Mouse (Mus musculus) adrenal gland, postnatal 4 days (tissue): Measurements from ENCODE around the gene Enam. TPM values are rescaled to one million over a fixed set of nuclear protein-coding genes. Genes with fewer than 3 reads are reported as not detected.
"Not testable (repeated sequence)": the region's sequence is repeated elsewhere in the genome, so short reads cannot be mapped to it uniquely, and the experiment has no call there.

Experiments
- DNase-seq, 2 experiments: peaks; one replicate each; pipeline ENCODE4 v3.0.0; 2021 to 2022; ENCODE audit warnings: low spot score in 2 of 2, mixed read lengths in 2 of 2
- long read RNA-seq, 2 experiments: library from polyadenylated mRNA; stranded (forward); transcript quantifications; one replicate each; pipeline ENCODE4 v2.0.0; 2021
- total RNA-seq, 2 experiments: library from RNA; stranded (reverse); gene quantifications; 2 replicates each; pipeline ENCODE4 v1.2.3; 2021

Gene Enam
- total RNA-seq = not detected
- long read RNA-seq, experiment 1 = 0 reads
- long read RNA-seq, experiment 2 = 0 reads

- DNase-seq = no peak
Observed at GRCm38 (mm10) chr5:88487675-88488074, at the start of gene Enam. Enam (plus strand) TSS chr5:88487975.

- DNase-seq = no peak
Observed at GRCm38 (mm10) chr5:88455691-88456090, 32.1 kb upstream of the Enam start, which contains the start of gene Ambn. Ambn (plus strand) TSS chr5:88455991.

GRCm38 (mm10) chr5:88467471-88467870, 20.3 kb upstream of the Enam start:
- DNase-seq = no peak

GRCm38 (mm10) chr5:88468807-88469704, 18.7 kb upstream of the Enam start:
- no peak for DNase-seq

- no peak for DNase-seq
Observed at GRCm38 (mm10) chr5:88489004-88489403, 1.2 kb downstream of the Enam start.

- no peak for DNase-seq
Observed at GRCm38 (mm10) chr5:88491111-88491510, 3.3 kb downstream of the Enam start.

- no peak for DNase-seq
Observed at GRCm38 (mm10) chr5:88499781-88500180, 12.0 kb downstream of the Enam start.

- no peak for DNase-seq
Observed at GRCm38 (mm10) chr5:88508555-88508954, 20.8 kb downstream of the Enam start.

- DNase-seq = no peak
Observed at GRCm38 (mm10) chr5:88508990-88509389, 21.2 kb downstream of the Enam start.

GRCm38 (mm10) chr5:88519232-88519631, 31.5 kb downstream of the Enam start:
- DNase-seq = no peak

GRCm38 (mm10) chr5:88527657-88528056, 39.9 kb downstream of the Enam start, which contains the start of gene Jchain:
Jchain (minus strand) TSS chr5:88527891.
- DNase-seq = no peak

- DNase-seq = no peak
Observed at GRCm38 (mm10) chr5:88530908-88531307, 43.1 kb downstream of the Enam start.

- DNase-seq = no peak
Observed at GRCm38 (mm10) chr5:88534697-88535096, 46.9 kb downstream of the Enam start.

- no peak for DNase-seq
Observed at GRCm38 (mm10) chr5:88540845-88541244, 53.1 kb downstream of the Enam start.

- no peak for DNase-seq
Observed at GRCm38 (mm10) chr5:88542651-88543282, 55.0 kb downstream of the Enam start.

- DNase-seq = not testable (repeated sequence)
Observed at GRCm38 (mm10) chr5:88544411-88544810, 56.6 kb downstream of the Enam start.

- DNase-seq = no peak
Observed at GRCm38 (mm10) chr5:88545536-88545935, 57.8 kb downstream of the Enam start.

- DNase-seq = no peak
Observed at GRCm38 (mm10) chr5:88553271-88554085, 65.7 kb downstream of the Enam start.

- DNase-seq = peak; percentile 88 to 90
Observed at GRCm38 (mm10) chr5:88554086-88554886, 66.5 kb downstream of the Enam start, which contains the start of gene Utp3. Utp3 (plus strand) TSS chr5:88554462.
